23 mouse cellular contexts compared by ENCODE assay signal in genomic region chr10:130368384-130368783, GRCm38 (mm10). TPM values are rescaled to one million over a fixed set of nuclear protein-coding genes. Genes with fewer than 3 reads are reported as not detected.
"Had no signal": no experiment of that assay in that cellular context is flagged by ENCODE, and none has a peak within 500 bp of the region (broad histone marks: within the 10 kb centered on the region; RNA-seq: fewer than 3 reads in every experiment).

No protein-coding gene starts in this region.

- H3K4me2 ChIP-seq: neural tube, embryonic 12.5 days; neural tube, embryonic 13.5 days; neural tube, embryonic 15.5 days; stomach, embryonic 15.5 days had no signal

- H3K4me3 ChIP-seq: neural tube, embryonic 12.5 days; neural tube, embryonic 13.5 days; neural tube, embryonic 15.5 days; stomach, embryonic 15.5 days had no signal

- H3K9ac ChIP-seq: neural tube, embryonic 12.5 days; neural tube, embryonic 13.5 days; neural tube, embryonic 15.5 days; stomach, embryonic 15.5 days had no signal

- H3K4me1 ChIP-seq: neural tube, embryonic 12.5 days; neural tube, embryonic 13.5 days; neural tube, embryonic 15.5 days; stomach, embryonic 15.5 days had no signal

- H3K36me3 ChIP-seq: neural tube, embryonic 12.5 days; neural tube, embryonic 13.5 days; neural tube, embryonic 15.5 days; stomach, embryonic 15.5 days had no signal

- H3K27me3 ChIP-seq: neural tube, embryonic 12.5 days; neural tube, embryonic 13.5 days; neural tube, embryonic 15.5 days; stomach, embryonic 15.5 days had no signal

- DNase-seq: retina, postnatal 1 day; right cerebral cortex, adult 18-20 months; right cerebral cortex, postnatal 25 days; right cerebral cortex, postnatal 4 days; spleen, adult 18-20 months; thymus, adult 18-20 months; thymus, adult 2 months; thymus, postnatal 14 days; thymus, postnatal 25 days; thymus, postnatal 36 days; thymus, postnatal 4 days had no signal

- H3K27ac ChIP-seq: neural tube, embryonic 12.5 days; neural tube, embryonic 13.5 days; neural tube, embryonic 15.5 days; stomach, embryonic 15.5 days; stomach, postnatal 0 days had no signal

- H3K9me3 ChIP-seq: neural tube, embryonic 12.5 days; neural tube, embryonic 13.5 days; neural tube, embryonic 15.5 days; stomach, embryonic 15.5 days had no signal

RNA-seq across cellular contexts. Expression of gene Vmn2r84, which starts 25.7 kb away (rescaled TPM):
- polyA plus RNA-seq: neural tube, embryonic 12.5 days; neural tube, embryonic 13.5 days; small intestine, adult 2 months; spleen, adult 2 months; stomach, embryonic 14.5 days; stomach, embryonic 15.5 days; stomach, embryonic 16.5 days; stomach, postnatal 0 days; testis, adult 2 months; urinary bladder, adult 2 months had no signal

RNA-seq across cellular contexts. Expression of gene Tespa1, which starts 45.7 kb away (rescaled TPM):
- polyA plus RNA-seq: neural tube, embryonic 13.5 days; neural tube, embryonic 14.5 days; testis, adult 2 months had no signal
